Mouse (Mus musculus) forebrain, postnatal 0 days (tissue): Measurements from ENCODE around the gene Slc4a4. TPM values are rescaled to one million over a fixed set of nuclear protein-coding genes. Genes with fewer than 3 reads are reported as not detected.
"Not testable (repeated sequence)": the region's sequence is repeated elsewhere in the genome, so short reads cannot be mapped to it uniquely, and the experiment has no call there.

Source experiments
- ATAC-seq: fragments of 200-750 bp; cut with Nextera tagmentation; 2 replicates; pipeline ENCODE4 v1.8.0; 2017; ENCODE audit warnings: mild to moderate bottlenecking, moderate library complexity
- DNase-seq: peaks from one replicate; pipeline ENCODE4 v3.0.0-alpha.2; 2015
- H3K27ac ChIP-seq: fragments of 300-500 bp; sonication (generic); 2 replicates; pipeline ENCODE4 v1.5.1; 2014; ENCODE audit warnings: low read depth, mild to moderate bottlenecking, antibody characterized with exemption, low read length, moderate library complexity, mixed read lengths
- H3K27me3 ChIP-seq: fragments of 300-500 bp; sonication (generic); 2 replicates; pipeline ENCODE4 v1.6.1; 2014; ENCODE audit warnings: mild to moderate bottlenecking, low read length, mixed read lengths; ENCODE audit not compliant: insufficient read depth
- H3K36me3 ChIP-seq: fragments of 300-500 bp; sonication (generic); 2 replicates; pipeline ENCODE4 v1.6.1; 2014; ENCODE audit warnings: mild to moderate bottlenecking, moderate library complexity; ENCODE audit not compliant: insufficient read depth
- H3K4me1 ChIP-seq: fragments of 300-500 bp; sonication (generic); 2 replicates; pipeline ENCODE4 v1.6.1; 2014; ENCODE audit warnings: antibody characterized with exemption; ENCODE audit not compliant: insufficient read depth
- H3K4me2 ChIP-seq: fragments of 300-500 bp; sonication (generic); 2 replicates; pipeline ENCODE4 v1.6.1; 2014; ENCODE audit warnings: low read depth, mild to moderate bottlenecking, moderate library complexity
- H3K4me3 ChIP-seq: fragments of 300-500 bp; sonication (generic); 2 replicates; pipeline ENCODE4 v1.5.1; 2014; ENCODE audit warnings: low read depth, low read length, mixed read lengths
- H3K9ac ChIP-seq: fragments of 300-500 bp; sonication (generic); 2 replicates; pipeline ENCODE4 v1.6.1; 2014; ENCODE audit warnings: mild to moderate bottlenecking
- H3K9me3 ChIP-seq: fragments of 300-500 bp; sonication (generic); 2 replicates; pipeline ENCODE4 v1.6.1; 2016; ENCODE audit warnings: low read length
- CTCF ChIP-seq: sonication (generic); IDR thresholded peaks from 2 replicates; pipeline ENCODE4 v1.5.1; 2016; ENCODE audit warnings: antibody characterized with exemption, control low read depth, low read depth
- WGBS: fragments of 180-500 bp; shearing (Covaris S2); extraction: QIAGEN DNeasy Blood & Tissue Kit; methylation state at CpG from one replicate; pipeline ENCODE4 v1.1.7; 2014; 5-methylcytosine and 5-hydroxymethylcytosine counted together
- polyA plus RNA-seq: library from polyadenylated mRNA; unstranded; fragments of >200 nt; fragmentation: Nextera tagmentation; extraction: Ambion mirVana; gene quantifications from 2 replicates; pipeline ENCODE4 v1.2.1, GENCODE M21; 2015
- total RNA-seq: library from RNA; depleted of rRNA; stranded (reverse); fragments of >200 nt; gene quantifications from 2 replicates; pipeline ENCODE4 v1.2.3, GENCODE M21; 2014

Gene Slc4a4
- total and polyA plus RNA-seq, 2 experiments from 2014 or later, result 11.8 to 34.7 TPM

GRCm38 (mm10) chr5:89098121-89098520, 211.5 kb downstream of the Slc4a4 start:
- ATAC-seq (no peak), DNase-seq (no peak)
- Histone ChIP-seq H3K9me3 (no peaks in the 10 kb centered on the region), H3K27ac (no peak overlapping the region), H3K4me1 (no peaks in the 10 kb centered on the region), H3K9ac (no peak overlapping the region), H3K4me3 (no peak overlapping the region), H3K4me2 (no peak overlapping the region), H3K36me3 (no peaks in the 10 kb centered on the region), H3K27me3 (no peaks in the 10 kb centered on the region)
- no peak for TF ChIP-seq CTCF
- 36% methylated on average over 4 of the region's 4 CpGs for WGBS

- Histone ChIP-seq H3K9me3 (no peaks in the 10 kb centered on the region), H3K36me3 (no peaks in the 10 kb centered on the region), H3K27me3 (no peaks in the 10 kb centered on the region), H3K4me1 (no peaks in the 10 kb centered on the region), H3K4me2 (no peak overlapping the region), H3K4me3 (no peak overlapping the region), H3K27ac (no peak overlapping the region), H3K9ac (no peak overlapping the region)
- TF ChIP-seq CTCF, result no peak
- no peak for ATAC-seq
- WGBS, result 59% methylated on average over 3 of the region's 3 CpGs
- DNase-seq, result no peak
Measured at GRCm38 (mm10) chr5:89099886-89100285, 213.3 kb downstream of the Slc4a4 start.

GRCm38 (mm10) chr5:89102560-89102959, 215.9 kb downstream of the Slc4a4 start:
- no peak overlapping the region for H3K9ac ChIP-seq
- ATAC-seq (no peak), DNase-seq (no peak)
- 54% methylated on average over 4 of the region's 4 CpGs for WGBS
- H3K4me2 ChIP-seq, result no peak overlapping the region
- no peak for TF ChIP-seq CTCF
- no peaks in the 10 kb centered on the region for H3K9me3 ChIP-seq
- H3K27me3 ChIP-seq, result no peaks in the 10 kb centered on the region
- H3K4me3 ChIP-seq, result no peak overlapping the region
- H3K36me3 ChIP-seq, result no peaks in the 10 kb centered on the region
- no peaks in the 10 kb centered on the region for H3K4me1 ChIP-seq
- H3K27ac ChIP-seq, result no peak overlapping the region

GRCm38 (mm10) chr5:89105346-89105745, 218.7 kb downstream of the Slc4a4 start:
- Histone ChIP-seq H3K27ac (no peak overlapping the region), H3K36me3 (no peaks in the 10 kb centered on the region), H3K27me3 (no peaks in the 10 kb centered on the region), H3K4me1 (no peaks in the 10 kb centered on the region), H3K4me3 (no peak overlapping the region), H3K9ac (no peak overlapping the region), H3K4me2 (no peak overlapping the region), H3K9me3 (no peaks in the 10 kb centered on the region)
- 54% methylated on average over 9 of the region's 9 CpGs for WGBS
- ATAC-seq (no peak), DNase-seq (no peak)
- no peak for TF ChIP-seq CTCF

- Histone ChIP-seq H3K27me3 (no peaks in the 10 kb centered on the region), H3K9me3 (no peaks in the 10 kb centered on the region), H3K4me3 (no peak overlapping the region), H3K27ac (no peak overlapping the region), H3K36me3 (no peaks in the 10 kb centered on the region), H3K4me1 (no peaks in the 10 kb centered on the region), H3K9ac (no peak overlapping the region), H3K4me2 (no peak overlapping the region)
- no peak for TF ChIP-seq CTCF
- DNase-seq, result no peak
- ATAC-seq, result no peak
Measured at GRCm38 (mm10) chr5:89106217-89106616, 219.6 kb downstream of the Slc4a4 start.

- Histone ChIP-seq H3K9me3 (no peaks in the 10 kb centered on the region), H3K27me3 (no peaks in the 10 kb centered on the region), H3K4me3 (no peak overlapping the region), H3K4me2 (no peak overlapping the region), H3K27ac (no peak overlapping the region), H3K9ac (no peak overlapping the region), H3K36me3 (no peaks in the 10 kb centered on the region), H3K4me1 (no peaks in the 10 kb centered on the region)
- ATAC-seq (no peak), DNase-seq (no peak)
- no peak for TF ChIP-seq CTCF
- WGBS, result 71% methylated on average over 1 of the region's 1 CpGs
Measured at GRCm38 (mm10) chr5:89108809-89109208, 222.2 kb downstream of the Slc4a4 start.

GRCm38 (mm10) chr5:89109832-89110231, 223.2 kb downstream of the Slc4a4 start:
- H3K4me2 ChIP-seq, result no peak overlapping the region
- H3K9me3 ChIP-seq, result no peaks in the 10 kb centered on the region
- H3K36me3 ChIP-seq, result no peaks in the 10 kb centered on the region
- no peak; the same call in 1 of the 2 replicates for ATAC-seq
- WGBS, result 80% methylated on average over 2 of the region's 2 CpGs
- DNase-seq, result no peak
- H3K4me1 ChIP-seq, result no peaks in the 10 kb centered on the region
- no peak for TF ChIP-seq CTCF
- H3K9ac ChIP-seq, result no peak overlapping the region
- no peak overlapping the region for H3K4me3 ChIP-seq
- no peaks in the 10 kb centered on the region for H3K27me3 ChIP-seq
- H3K27ac ChIP-seq, result no peak overlapping the region

- H3K27ac ChIP-seq, ATAC-seq, H3K4me2 ChIP-seq, H3K9ac ChIP-seq, H3K4me3 ChIP-seq, DNase-seq, H3K4me1 ChIP-seq, H3K36me3 ChIP-seq, H3K27me3 ChIP-seq, H3K9me3 ChIP-seq: not testable (repeated sequence)
- WGBS, result 97% methylated on average over 11 of the region's 17 CpGs
Measured at GRCm38 (mm10) chr5:89111987-89112386, 225.4 kb downstream of the Slc4a4 start.
